Mouse (Mus musculus) v-Abl transformed pro-B cells (cell line): ENCODE measurements at regions not wholly inside any gene's neighbourhood (a gene's known extent, or its start where the extent isn't known, plus 50 kb on each side); places are given as distances from the start of the nearest gene placed in this dataset.

ENCODE experiments used
- in situ Hi-C, 2 experiments: fragments of 400-800 bp; cut with MboI; formaldehyde crosslinking; loops; one replicate each; pipeline ENCODE4 v1.15.1; 2025; ENCODE audit not compliant: unreplicated experiment in 2 of 2

DNA sequence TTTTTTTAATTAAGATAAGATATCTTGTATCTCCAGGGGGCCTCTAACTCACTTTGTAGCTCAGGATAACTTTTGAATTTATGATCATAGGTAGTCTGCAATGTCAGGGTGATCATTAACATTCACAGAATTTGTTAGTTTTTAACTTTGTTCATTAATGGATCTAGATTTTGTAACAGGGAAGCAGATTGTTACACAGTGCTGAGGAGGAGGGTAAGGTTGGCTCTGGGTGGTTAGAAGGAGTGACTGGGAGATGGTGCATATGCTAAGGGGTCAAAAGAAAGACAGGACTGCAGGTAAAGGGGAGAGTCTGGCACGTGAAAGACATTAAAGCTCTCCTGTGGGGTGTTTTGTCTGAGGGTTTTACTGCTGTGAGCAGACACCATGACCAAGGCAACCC, 145.3 kb upstream of the Rap1b start:
- in situ Hi-C loops = loop anchor here in 1 of 2 experiments (25.0 kb wide), 1 partner anchor 254 kb away; the partner anchor contains the start of gene Slc35e3

DNA sequence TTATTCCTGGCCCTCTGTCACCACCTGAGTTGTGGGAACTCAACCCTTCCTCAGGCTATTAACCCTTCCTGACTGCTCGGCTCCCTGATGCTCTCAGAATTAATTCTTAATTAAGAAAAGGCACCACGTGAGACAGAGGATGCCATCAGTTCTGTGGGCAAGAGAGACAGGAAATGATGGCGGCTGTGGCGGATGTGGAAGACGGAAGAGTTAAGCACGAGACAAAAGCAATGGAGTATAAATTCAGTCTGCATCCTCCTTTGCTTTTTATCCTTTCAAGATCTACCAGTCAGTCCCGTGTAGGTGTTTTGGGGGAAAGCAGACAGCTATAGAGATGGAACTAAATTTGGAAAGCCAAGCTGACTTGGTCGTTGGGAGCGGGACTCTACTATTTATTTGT, 146.5 kb upstream of the Rap1b start:
- in situ Hi-C loops = loop anchor here in 1 of 2 experiments (25.0 kb wide), 1 partner anchor 255 kb away; the partner anchor contains the start of gene Slc35e3

DNA sequence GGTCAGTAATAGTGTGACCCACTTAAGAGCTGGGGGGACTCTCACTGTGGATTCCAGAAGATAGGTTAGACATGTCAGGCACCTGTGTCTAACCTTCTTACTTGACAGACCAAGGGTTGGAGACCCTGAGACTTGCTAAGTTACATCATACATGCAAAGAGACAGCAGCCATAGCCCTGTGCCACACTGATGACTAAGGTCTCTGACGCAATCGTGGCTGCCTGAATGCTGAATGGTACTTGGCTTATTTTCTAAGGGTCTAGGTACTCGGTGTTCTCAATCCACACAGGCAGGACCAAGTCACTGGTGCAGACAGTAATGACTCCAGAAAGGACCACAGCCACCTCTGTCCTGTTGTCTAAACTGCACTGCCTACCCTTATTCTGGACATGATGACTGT, 147.8 kb upstream of the Mdm1 start:
- in situ Hi-C loops = loop anchor here in 1 of 2 experiments (25.0 kb wide), 1 partner anchor 257 kb away; the partner anchor contains the start of gene Slc35e3

DNA sequence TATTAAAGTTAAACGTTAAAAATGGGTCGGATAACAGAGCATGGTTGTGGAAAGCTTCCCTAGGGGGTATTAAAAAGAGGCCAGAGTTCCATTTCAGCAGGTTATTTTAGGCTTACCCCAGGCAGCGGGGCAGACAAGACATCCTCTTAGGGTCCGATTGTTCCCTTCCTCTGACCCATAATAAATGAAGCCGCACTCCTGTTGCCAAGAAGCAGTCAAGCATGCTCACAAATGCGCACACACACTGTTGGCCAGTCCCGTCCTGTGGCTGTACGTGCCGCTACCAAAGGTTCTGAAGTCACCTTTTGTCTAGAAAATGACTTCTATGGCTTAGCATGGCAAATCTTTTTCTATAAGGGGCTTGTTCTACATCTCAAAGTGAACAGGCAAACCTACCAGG, 146.8 kb upstream of the Mdm1 start:
- in situ Hi-C loops = loop anchor here in 1 of 2 experiments (25.0 kb wide), 1 partner anchor 257 kb away; the partner anchor contains the start of gene Slc35e3

DNA sequence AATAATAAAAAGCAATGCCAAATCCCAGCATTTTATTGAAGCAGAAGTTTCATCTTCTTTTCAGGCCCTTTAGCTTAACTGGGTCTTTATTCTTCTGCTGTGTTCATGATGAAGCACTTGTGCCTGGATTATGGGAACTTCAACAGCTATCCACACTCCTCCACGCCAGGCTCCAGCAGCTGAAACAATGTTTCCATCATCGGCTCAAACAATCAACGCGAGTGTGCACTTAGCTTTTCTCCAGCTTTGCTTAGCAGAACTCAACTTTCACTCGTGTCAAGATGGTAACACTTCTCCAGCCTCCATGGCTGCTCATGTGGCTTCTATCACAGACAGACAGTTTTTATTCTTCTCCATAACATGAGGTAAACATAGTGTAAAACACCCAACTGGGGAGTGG, 143.8 kb upstream of the Mdm1 start:
- in situ Hi-C loops = loop anchor here in 1 of 2 experiments (25.0 kb wide), 1 partner anchor 260 kb away; the partner anchor contains the start of gene Slc35e3

DNA sequence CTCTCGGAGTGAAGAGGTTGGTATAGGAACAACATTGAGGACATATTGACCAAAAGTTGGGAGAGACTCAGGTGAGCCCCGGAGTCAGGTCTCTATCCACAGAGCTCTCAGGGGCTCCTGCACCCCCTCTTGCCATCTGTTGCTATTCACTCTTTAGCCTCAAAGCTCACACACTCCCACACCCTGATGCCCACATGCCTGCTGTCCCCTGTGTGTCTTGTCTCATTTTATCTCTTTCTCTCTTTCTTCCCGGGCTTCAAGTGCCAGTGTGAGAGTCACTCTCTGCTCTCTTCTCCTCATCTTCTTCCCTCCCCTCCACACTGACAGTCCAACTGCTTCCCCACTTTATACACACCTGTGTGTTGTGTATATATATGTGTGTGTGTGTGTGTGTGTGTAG, 141.0 kb upstream of the Mdm1 start:
- in situ Hi-C loops = no loop called here

DNA sequence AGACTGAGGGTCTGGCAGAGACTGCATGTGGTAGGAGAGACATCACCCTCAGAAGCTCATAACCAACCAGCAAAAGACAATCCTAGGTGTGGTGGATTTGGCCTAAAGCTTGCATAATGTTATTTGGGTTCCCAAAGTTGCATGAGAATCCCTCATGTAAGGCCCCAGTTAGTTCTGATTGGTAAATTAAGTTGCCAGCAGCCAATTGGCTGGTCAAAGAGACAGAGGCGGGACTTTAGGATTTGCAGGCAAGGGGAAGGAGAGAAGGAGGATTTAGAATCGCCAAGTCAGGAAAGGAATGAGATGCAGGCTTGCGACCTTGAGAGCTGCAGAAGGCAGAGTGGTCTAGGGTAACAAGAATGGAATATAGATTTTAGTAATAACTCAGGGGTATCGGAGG, 140.1 kb upstream of the Mdm1 start:
- in situ Hi-C loops = no loop called here

DNA sequence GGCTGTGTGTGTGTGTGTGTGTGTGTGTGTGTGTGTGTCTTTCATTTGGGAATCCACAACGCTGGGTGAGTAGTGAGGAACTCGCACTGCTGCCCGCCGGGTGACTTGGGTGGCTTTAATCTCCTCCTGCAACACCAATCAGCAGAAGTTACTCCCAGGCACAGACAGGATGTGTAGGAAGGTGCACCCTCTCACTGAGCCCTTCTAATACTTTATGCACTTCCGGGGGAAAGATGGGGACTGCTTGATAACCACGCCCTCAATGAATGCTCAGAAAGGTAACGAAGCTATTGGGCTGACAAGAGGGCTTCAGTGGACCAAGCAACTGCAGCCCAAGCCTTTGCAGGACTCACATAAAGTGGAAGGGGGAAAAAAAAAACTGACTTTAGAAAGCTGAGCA, 139.6 kb upstream of the Mdm1 start:
- in situ Hi-C loops = no loop called here

DNA sequence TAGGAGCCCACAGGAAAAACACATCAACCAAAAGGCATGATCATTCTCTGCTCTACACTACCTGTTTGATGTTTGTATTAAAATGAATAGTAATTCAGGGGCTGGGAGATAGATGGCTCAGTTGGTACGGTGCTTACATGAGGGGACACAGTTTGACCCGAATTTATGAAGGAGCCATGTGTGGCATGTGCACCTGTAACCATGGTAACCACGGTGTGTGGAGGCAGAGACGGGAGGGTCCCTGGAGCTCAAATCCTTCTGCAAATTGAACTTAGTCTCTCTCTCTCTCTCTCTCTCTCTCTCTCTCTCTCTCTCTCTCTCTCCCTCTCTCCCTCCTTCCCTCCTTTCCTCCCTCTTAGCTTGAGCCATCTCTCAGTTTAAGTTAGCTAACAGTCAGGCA, 139.1 kb upstream of the Mdm1 start:
- in situ Hi-C loops = no loop called here

DNA sequence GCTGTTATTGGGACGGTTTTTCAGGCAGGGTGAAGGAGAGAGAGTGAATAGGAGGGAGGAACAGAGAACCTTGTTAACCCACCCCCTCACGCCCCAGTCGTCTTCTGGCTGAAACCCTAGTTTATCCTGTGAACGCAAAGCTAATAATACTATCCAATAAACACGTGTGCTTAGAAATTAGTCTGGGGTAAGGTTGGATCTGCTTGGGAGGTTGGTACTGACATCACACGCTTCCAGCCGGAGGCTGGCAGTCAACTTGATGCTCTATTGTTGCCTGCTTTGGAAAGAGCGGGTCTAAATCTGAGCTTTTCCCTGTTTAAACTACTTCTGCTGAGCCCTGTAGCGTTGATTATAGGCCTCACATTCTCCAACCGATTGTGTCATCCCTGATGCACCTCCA, 138.4 kb upstream of the Mdm1 start:
- in situ Hi-C loops = no loop called here

DNA sequence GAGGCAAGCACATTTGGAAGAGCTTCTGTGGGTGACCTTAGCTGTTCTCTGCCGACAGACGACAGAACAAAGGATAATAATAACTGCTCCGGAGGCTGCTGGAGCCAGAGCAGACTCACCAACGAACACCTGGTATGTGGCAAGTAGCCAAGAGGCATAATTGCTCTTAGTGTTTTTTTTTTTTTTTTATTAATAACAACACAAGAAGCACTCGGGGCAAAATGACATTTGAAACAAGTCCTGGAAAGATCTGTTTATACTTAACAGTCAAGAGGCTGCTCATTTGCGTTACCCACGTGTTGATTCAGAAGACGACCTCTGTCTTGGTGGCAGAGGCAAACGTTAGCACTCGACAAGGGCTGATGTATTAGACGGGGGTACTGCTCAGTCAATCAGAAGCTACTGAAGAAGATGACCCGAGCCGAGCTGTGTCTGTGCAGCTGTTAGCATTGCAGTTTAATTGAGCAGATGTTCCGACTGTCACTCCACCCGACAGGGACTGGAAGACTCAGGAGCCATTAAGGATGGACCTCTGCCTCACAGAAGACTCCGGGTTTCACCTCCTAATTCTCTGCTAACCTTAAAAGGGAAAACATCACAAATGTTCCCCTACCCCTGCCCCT, 137.8 kb upstream of the Mdm1 start:
- in situ Hi-C loops = no loop called here

DNA sequence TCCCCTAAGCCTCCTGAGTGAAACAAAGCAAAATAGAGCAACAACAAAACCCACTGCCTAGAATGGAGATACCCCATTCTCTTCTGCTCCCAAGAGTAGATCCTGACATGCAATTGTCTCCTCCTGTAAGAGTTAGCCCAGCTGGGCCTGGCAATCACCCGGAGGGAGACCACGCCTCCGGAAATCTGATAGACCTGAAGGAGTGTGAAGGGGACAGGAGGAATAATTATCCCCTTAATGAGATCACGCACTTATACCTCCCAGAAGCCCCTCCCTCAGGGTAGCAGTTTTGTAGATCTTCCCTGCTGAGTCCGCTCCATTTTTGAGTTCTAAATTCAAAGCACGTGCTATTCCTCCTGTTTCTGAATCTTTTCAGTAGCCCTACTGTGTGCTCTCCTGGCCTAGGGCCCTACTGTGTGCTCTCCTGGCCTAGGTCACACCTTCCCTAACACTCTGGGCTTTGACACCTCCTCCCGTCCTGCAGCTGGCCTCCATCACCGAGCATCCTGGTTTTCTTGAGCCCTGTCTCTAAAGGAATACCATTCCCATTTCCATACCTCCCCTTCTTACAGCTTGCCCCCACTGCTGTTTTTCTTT, 137.2 kb upstream of the Mdm1 start:
- in situ Hi-C loops = no loop called here

DNA sequence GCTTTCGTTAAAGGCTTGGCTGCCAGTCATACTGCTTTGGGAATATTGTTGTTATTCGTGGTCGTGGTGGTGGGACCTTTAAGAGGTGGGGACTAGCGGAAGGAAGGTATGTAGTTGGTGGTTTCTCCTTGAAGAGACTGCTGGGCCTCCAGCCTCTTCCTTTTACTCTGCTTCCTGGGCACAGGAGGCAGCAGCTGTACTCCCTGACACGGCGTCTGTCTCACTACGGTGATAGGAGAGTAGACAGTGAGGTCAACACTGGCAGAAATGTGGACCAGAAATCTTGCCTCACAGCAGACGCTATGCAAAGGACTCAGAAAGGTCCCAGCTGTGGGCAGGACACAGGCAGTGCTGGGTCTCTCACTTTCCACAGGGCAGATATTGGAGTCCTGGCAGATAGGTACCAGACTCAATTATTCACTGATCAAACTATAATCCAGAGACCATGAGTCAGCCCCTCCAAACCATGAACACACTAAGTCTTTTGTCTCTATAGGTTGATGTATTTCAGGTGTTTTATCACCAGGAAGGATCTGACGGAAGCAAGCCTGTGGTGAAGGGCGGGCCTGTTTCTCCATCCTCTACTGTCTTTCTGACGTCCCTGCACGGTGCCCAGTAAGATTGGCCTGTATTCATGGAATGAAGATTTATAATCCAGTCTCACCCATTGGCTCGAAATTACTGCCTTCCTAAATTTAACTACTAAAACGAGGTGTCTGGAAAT, 134.6 kb upstream of the Mdm1 start:
- in situ Hi-C loops = no loop called here

DNA sequence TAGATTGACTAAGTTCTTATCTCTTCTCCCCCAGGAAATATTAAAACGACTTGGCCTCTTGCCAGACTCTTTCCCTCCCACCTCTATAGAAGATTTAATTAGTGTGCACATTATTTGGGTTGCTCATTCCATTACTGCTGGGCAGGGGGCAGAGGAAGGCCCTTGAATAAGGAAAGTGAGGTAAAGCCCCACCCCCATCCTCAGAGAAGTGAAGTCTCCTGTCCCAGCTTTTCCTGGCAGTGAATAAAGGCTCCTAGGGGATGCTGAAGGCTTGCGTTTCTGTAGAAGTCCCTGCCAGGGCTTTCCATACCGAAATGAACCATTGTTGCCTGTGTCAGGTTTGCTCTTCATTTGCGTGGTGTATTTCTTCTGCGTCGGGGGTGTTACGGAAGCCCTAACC, 133.8 kb upstream of the Mdm1 start:
- in situ Hi-C loops = no loop called here

DNA sequence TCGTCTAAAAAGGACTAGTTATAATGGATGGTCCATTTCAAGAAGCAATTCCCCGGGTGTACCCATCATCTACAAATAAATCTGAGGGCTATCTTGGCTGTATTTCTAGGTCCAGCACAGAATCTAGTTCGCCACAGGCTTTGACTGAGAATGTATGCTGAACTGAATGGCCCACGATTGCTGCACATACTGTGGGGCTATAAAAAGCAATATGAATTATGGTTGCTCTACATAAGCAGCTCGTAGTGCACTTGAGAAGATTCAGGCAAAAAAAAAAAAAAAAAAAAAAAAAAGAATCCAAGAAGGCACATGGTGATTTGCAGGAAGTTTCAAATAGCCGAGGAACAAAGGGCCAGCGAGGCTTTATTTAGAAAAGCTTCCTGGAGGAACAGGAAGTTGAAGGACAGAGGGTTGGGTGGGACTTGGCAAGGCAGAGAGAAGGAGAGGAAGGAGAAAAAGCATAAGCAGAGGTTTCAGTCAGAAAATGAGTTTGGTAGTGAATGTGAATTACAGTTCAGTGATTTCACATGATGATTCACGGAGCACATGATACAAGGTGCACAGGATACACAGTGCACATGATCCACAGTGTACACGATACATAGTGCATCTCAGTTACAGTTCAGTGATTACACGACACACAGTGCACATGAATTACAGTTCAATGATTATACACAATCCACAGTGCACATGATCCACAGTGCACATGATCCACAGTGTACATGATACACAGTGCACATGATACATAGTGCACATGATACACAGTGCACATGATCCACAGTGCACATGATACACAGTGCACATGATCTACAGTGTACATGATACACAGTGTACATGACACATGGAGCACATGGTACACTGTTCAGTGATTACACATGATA, 129.7 kb upstream of the Mdm1 start:
- in situ Hi-C loops = no loop called here

DNA sequence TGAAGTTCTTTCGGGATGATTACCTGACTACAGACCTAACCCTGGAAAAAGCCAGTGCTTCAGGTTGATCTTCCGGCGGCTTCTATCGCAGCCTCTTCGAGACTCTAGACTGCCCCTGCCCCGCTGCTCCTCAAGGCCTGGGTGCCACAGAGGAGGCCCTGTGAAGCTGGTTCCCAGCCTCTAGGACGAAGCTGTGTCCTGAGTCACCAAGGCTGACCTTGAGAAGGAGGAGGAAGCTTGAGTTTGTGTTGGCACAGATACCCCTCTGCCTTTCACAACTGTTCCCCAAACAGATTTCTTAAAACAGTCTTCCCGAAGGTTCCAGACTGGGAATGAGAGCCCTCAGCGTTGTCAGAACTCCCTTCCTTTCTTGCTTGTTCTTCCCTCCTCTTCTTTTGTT, 112.8 kb upstream of the Mdm1 start:
- in situ Hi-C loops = no loop called here

DNA sequence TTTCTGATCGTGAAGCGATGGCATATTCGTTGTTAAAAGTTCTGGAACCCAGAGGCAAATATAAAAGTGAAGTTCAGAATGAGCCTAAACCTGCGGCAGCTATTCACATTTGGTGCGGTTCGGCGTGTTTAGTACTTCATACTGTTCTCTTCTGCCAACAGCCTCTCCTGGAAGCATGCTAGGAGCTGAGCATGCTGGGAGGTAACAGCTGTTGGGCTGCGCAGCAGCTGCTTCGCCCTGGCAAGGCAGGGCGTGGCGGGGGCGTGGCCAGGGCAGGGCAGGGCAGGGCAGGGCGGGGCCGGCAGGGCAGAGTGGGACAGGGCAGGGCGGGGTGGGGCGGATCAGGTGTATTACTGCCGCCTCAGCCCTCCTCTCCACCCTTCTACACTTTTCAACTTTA, 107.2 kb upstream of the Mdm1 start:
- in situ Hi-C loops = no loop called here

DNA sequence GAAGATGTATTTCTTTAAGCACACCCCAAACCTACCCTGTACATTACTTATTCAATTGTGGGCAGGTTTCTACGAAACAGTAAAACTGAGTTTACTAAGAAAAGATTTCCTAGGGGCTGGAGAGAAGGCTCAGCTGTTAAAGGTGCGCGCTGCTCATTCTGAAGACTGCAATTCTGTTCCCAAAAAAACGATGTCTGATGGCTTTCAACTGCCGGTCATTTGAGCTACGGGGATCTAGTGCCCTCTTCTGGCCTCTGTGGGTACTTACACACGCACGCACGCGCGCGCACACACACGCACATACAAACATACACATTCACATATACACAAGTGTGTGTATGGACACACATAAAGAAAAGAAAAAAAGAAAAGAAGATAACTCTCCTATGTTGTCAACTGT, 106.6 kb upstream of the Mdm1 start:
- in situ Hi-C loops = no loop called here

DNA sequence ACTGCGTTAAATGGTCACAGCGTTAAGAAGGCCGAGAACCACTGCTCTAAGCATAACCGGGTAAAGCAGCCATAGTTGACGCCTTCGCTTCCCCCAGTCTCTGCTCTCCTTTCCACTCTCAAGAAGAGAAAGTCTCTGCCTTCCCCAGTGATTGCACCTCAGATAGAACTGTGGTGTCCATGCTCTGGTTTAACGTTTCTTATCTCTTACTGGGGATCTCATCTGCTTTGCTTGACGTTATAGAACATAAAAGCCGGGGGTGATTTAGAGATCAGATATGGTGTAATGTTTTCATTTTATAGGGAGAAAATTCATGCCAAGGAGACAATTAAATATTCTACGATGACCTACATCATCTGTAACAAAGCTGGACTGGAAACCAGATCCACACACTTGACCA, 103.1 kb upstream of the Mdm1 start:
- in situ Hi-C loops = no loop called here

DNA sequence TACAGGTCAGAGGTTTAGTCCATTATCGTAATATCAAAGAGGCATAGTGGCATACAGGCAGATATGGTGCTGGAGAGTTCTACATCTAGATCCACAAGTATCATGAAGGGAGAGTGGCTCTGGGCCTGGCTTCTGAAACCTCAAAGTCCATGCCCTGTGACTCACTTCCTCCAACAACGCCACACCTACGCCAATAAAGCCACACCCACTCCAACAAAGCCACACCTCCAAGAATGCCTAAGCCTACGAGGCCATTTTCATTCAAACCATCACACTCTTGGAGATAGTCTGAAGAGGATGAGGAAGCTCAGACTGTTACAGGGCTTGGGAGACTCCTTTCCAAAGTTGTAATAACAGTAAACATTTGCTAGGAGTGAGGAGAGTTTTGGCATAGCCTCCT, 102.6 kb upstream of the Mdm1 start:
- in situ Hi-C loops = no loop called here

DNA sequence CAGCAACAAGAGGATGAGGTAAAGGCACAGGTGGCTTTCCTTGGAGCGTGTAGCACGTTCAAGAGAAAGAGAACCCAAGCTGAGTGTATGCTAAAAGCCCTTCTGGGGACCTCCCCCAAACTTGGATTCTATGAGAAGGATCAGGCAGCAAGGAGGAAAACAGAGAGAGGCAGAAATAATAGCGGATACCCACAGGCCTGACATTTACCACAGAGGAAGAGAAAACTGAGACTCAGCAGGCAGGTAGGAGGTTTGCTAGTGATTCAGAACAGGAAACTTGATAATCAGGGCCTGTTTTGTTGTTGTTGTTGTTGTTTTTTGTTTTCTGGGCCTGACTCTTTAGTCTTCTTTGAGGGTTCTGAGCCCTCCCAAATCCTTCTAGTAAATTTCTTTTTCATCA, 100.5 kb upstream of the Mdm1 start:
- in situ Hi-C loops = no loop called here
